Mouse (Mus musculus) CH12.LX (cell line): ENCODE measurements around the gene Fcgr4.

ENCODE experiments used
- ELF1 ChIP-seq: IDR thresholded peaks from 2 replicates; pipeline ENCODE4 v1.6.1; 2014; ENCODE audit warnings: low read depth, mild to moderate bottlenecking, inconsistent platforms, low read length, improper control_type of control experiment
- ETS1 ChIP-seq: conservative IDR thresholded peaks from 2 replicates; pipeline ENCODE4 v1.6.1; 2012; ENCODE audit warnings: low read depth, mild to moderate bottlenecking, inconsistent platforms, low read length, improper control_type of control experiment, moderate library complexity
- JUN ChIP-seq: IDR thresholded peaks from 2 replicates; pipeline ENCODE4 v1.6.1; 2011; ENCODE audit warnings: low read depth, mild to moderate bottlenecking, low read length, improper control_type of control experiment, moderate library complexity; ENCODE audit not compliant: insufficient read depth

- TF ChIP-seq ETS1 (peak; percentile 70), ELF1 (0 out of 2 replicates have a peak, but pooled peaks have one; percentile 16), JUN (peak; percentile 35; the same call in 1 of the 2 replicates)
Observed at GRCm38 (mm10) chr1:171050774-171051173, 32.1 kb downstream of the Fcgr4 start.
